Comparison of ENCODE assay signal across 26 mouse cellular contexts in the genomic region with DNA sequence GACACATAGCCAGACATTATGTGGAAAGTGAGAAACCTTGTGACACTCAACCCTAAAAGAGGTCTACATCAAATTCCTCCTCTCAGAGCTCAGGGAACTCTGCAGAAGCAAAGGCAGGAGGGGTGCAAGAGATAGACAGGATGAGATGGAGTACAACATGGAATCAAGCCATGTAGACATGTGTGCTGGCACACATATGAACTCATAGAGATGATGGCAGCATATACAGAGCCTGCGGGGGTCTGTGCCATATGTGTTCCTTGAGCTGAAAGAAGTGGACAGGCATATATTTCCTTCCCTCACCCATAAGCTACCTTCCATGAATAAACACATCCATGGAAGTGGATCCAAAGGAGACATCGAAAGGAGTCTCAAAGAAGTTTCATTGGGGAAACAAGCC.
"Had no signal": no experiment of that assay in that cellular context is flagged by ENCODE, and none has a peak within 500 bp of the region (broad histone marks: within the 10 kb centered on the region; RNA-seq: fewer than 3 reads in every experiment).

No protein-coding gene starts in this region.

- H3K4me2 ChIP-seq: heart, embryonic 11.5 days; heart, embryonic 13.5 days; heart, embryonic 15.5 days; hindbrain, embryonic 13.5 days; hindbrain, embryonic 15.5 days; kidney, embryonic 15.5 days; limb, embryonic 13.5 days; limb, embryonic 15.5 days; liver, embryonic 12.5 days had no signal

- DNase-seq: gastrocnemius, postnatal 14 days; gastrocnemius, postnatal 36 days; heart, adult 11 months; heart, adult 2 months; heart, postnatal 14 days; heart, postnatal 36 days; kidney, adult 11 months; kidney, adult 2 months; kidney, adult 9 months; kidney, postnatal 14 days; kidney, postnatal 36 days; layer of hippocampus, adult 9-11 months; layer of hippocampus, postnatal 36 days had no signal

- H3K4me1 ChIP-seq: heart, embryonic 13.5 days; heart, embryonic 15.5 days; hindbrain, embryonic 13.5 days; hindbrain, embryonic 15.5 days; kidney, embryonic 15.5 days; limb, embryonic 13.5 days; limb, embryonic 15.5 days; liver, embryonic 12.5 days had no signal

- ATAC-seq: hindbrain, postnatal 0 days; intestine, embryonic 16.5 days; liver, embryonic 12.5 days had no signal

- H3K9me3 ChIP-seq: hindbrain, embryonic 15.5 days; kidney, embryonic 15.5 days; limb, embryonic 13.5 days; limb, embryonic 15.5 days; liver, embryonic 12.5 days had no signal

- H3K27ac ChIP-seq: heart, adult 2 months; heart, embryonic 13.5 days; heart, embryonic 15.5 days; hindbrain, embryonic 13.5 days; hindbrain, embryonic 15.5 days; hindbrain, postnatal 0 days; kidney, embryonic 15.5 days; kidney, postnatal 0 days; limb, embryonic 13.5 days; limb, embryonic 15.5 days; liver, embryonic 12.5 days; liver, embryonic 14.5 days had no signal

- H3K27me3 ChIP-seq: heart, embryonic 13.5 days; heart, embryonic 15.5 days; hindbrain, embryonic 13.5 days; hindbrain, embryonic 15.5 days; kidney, embryonic 15.5 days; limb, embryonic 13.5 days; limb, embryonic 15.5 days; liver, embryonic 12.5 days had no signal

- H3K36me3 ChIP-seq: heart, embryonic 13.5 days; heart, embryonic 15.5 days; hindbrain, embryonic 13.5 days; hindbrain, embryonic 15.5 days; kidney, embryonic 15.5 days; limb, embryonic 13.5 days; limb, embryonic 15.5 days; liver, embryonic 12.5 days had no signal

- H3K9ac ChIP-seq: heart, embryonic 13.5 days; heart, embryonic 15.5 days; hindbrain, embryonic 13.5 days; hindbrain, embryonic 15.5 days; kidney, embryonic 15.5 days; limb, embryonic 13.5 days; limb, embryonic 15.5 days; liver, embryonic 12.5 days; liver, embryonic 14.5 days had no signal

- H3K4me3 ChIP-seq: heart, adult 2 months; heart, embryonic 13.5 days; heart, embryonic 15.5 days; hindbrain, embryonic 13.5 days; hindbrain, embryonic 15.5 days; kidney, embryonic 15.5 days; limb, embryonic 13.5 days; limb, embryonic 15.5 days; liver, embryonic 12.5 days had no signal
